Mouse (Mus musculus): ENCODE results near the gene Exoc3.

DNA sequence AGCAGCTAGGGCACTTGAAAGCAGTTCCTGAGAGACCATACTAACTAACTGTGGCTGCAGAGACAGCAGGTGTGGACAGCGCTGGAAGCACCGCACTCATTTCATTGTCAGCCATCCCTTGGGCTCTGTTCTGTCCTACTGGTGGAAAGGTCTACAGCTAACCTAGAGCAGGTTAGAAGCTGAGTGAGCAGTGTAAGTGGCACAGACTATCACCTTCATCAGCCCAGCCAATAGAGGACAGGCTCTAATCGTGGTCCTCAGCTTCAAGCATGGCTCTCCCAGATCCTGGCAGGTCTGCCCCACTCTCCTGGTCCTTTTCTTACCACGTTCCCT, 37.3 kb upstream of the Exoc3 start:
- TF ChIP-seq CTCF (IDR thresholded peaks at IDR 0.05; ENCODE audit: control insufficient read depth, insufficient read depth, low read length) (no peak), POLR2A (IDR thresholded peaks at IDR 0.05; ENCODE audit: borderline replicate concordance, control insufficient read depth, low read depth, low read length) (no peak)
